Mouse (Mus musculus) intestine, embryonic 16.5 days (tissue): ENCODE results near the gene Fgd6. TPM values are rescaled to one million over a fixed set of nuclear protein-coding genes. Genes with fewer than 3 reads are reported as not detected.

Experiments
- ATAC-seq: fragments of 200-750 bp; cut with Nextera tagmentation; 2 replicates; pipeline ENCODE4 v1.8.0; 2017; ENCODE audit warnings: moderate TSS enrichment, moderate library complexity
- H3K27ac ChIP-seq: fragments of 300-500 bp; sonication (generic); 2 replicates; pipeline ENCODE4 v1.5.1; 2014; ENCODE audit warnings: mild to moderate bottlenecking, low read length
- H3K27me3 ChIP-seq: fragments of 300-500 bp; sonication (generic); replicated peaks from 2 replicates; pipeline ENCODE4 v1.6.1; 2014; ENCODE audit warnings: low read length, control low read depth, mixed read lengths; ENCODE audit not compliant: control insufficient read depth, insufficient read depth
- H3K36me3 ChIP-seq: fragments of 300-500 bp; sonication (generic); 2 replicates; pipeline ENCODE4 v1.6.1; 2014; ENCODE audit warnings: low read length, control low read depth; ENCODE audit not compliant: control insufficient read depth, insufficient read depth
- H3K4me1 ChIP-seq: fragments of 300-500 bp; sonication (generic); 2 replicates; pipeline ENCODE4 v1.6.1; 2014; ENCODE audit warnings: low read length, control low read depth, mixed read lengths; ENCODE audit not compliant: control insufficient read depth, insufficient read depth
- H3K4me2 ChIP-seq: fragments of 300-500 bp; sonication (generic); 2 replicates; pipeline ENCODE4 v1.6.1; 2014; ENCODE audit warnings: low read depth, low read length, control low read depth
- H3K4me3 ChIP-seq: fragments of 300-500 bp; sonication (generic); 2 replicates; pipeline ENCODE4 v1.5.1; 2014; ENCODE audit warnings: mild to moderate bottlenecking, low read length
- H3K9ac ChIP-seq: fragments of 300-500 bp; sonication (generic); 2 replicates; pipeline ENCODE4 v1.6.1; 2014; ENCODE audit warnings: low read depth, low read length
- H3K9me3 ChIP-seq: fragments of 300-500 bp; sonication (generic); 2 replicates; pipeline ENCODE4 v1.6.1; 2016; ENCODE audit warnings: low read length, control low read depth; ENCODE audit not compliant: control insufficient read depth
- WGBS: fragments of 180-500 bp; shearing (Covaris S2); extraction: QIAGEN DNeasy Blood & Tissue Kit; methylation state at CpG from one replicate; pipeline ENCODE4 v1.1.7; 2014; 5-methylcytosine and 5-hydroxymethylcytosine counted together
- polyA plus RNA-seq: library from polyadenylated mRNA; unstranded; fragments of >200 nt; fragmentation: Nextera tagmentation; extraction: Ambion mirVana; gene quantifications from 2 replicates; pipeline ENCODE4 v1.2.1, GENCODE M21; 2015

Gene Fgd6
- polyA plus RNA-seq, 1 experiment from 2014 or later, result 2.7 TPM

DNA sequence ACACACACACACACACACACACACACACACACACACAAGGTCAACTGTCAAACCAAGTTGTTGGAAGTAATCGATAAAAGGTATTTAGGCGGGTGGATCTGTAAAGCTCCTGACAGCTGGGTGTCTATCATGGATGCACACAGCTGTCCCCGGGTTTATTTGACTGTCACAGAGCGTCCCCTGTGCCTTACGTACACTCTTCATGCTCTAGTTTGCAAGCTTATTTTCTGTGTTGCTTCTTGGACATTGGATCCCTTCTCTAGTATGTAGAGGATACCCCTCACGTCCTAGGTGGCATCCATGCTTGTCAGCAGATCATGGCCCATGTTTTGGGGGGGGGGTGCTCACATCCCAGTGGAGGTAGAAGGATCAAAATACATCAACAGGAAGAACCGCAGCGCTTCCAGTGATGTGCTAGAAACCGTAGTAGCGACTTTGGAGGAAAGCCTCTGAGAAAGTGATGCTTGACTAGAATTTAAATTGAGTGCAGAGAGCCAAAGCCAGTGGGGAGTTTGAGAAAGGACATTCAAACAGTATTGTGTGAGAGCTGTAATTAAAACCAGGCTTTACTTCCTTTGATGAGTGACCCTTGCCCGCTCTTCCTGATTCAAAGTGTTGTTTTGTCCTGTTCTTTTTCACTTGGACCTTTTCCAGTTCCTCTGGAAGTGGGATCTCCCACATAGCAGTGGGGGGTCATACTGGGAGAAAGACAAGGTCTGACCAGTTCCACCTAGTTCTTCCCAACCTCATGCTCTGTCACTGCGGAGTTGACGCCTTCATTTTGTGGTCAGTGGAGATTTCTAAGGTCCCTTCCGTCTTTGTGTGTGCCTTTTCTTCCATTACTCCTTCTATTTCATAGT is 41.4 kb downstream of the Fgd6 start:
- Histone ChIP-seq H3K4me2 (no peak overlapping the region), H3K36me3 (no peaks in the 10 kb centered on the region), H3K4me1 (peaks cover 18% of the 10 kb centered on the region), H3K9me3 (no peaks in the 10 kb centered on the region), H3K9ac (no peak overlapping the region), H3K4me3 (no peak overlapping the region), H3K27ac (no peak overlapping the region), H3K27me3 (no peaks in the 10 kb centered on the region)
- ATAC-seq, result no peak
- 89% methylated on average over 14 of the region's 14 CpGs for WGBS

DNA sequence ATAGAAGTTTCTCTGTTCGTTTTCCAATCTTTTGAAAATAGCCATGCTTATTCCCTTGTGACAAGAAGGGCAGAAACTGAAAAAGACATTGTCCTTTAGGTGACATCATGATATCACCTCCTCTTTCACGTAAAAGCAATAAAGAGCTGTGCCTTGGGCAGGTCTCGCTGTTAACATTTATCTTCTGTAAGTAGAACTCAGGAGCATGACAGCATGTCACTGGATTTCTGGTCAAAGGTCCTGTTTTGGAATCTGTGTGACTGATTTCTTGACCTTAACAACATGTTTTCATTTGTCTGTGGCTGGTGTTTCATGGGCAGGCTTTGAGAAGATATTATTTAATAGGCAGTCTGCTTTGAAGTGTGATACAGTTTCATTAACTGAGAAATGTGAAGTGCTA is 44.9 kb downstream of the Fgd6 start:
- no peak overlapping the region for H3K9ac ChIP-seq
- H3K9me3 ChIP-seq, result no peaks in the 10 kb centered on the region
- H3K27me3 ChIP-seq, result no peaks in the 10 kb centered on the region
- ATAC-seq, result peak; percentile 81
- no peaks in the 10 kb centered on the region for H3K36me3 ChIP-seq
- peak overlapping the region; percentile 75 for H3K27ac ChIP-seq
- peaks cover 7% of the 10 kb centered on the region; the same call in 1 of the 2 replicates for H3K4me1 ChIP-seq
- no peak overlapping the region for H3K4me2 ChIP-seq
- no peak overlapping the region for H3K4me3 ChIP-seq
- 50% methylated on average over 3 of the region's 3 CpGs for WGBS

DNA sequence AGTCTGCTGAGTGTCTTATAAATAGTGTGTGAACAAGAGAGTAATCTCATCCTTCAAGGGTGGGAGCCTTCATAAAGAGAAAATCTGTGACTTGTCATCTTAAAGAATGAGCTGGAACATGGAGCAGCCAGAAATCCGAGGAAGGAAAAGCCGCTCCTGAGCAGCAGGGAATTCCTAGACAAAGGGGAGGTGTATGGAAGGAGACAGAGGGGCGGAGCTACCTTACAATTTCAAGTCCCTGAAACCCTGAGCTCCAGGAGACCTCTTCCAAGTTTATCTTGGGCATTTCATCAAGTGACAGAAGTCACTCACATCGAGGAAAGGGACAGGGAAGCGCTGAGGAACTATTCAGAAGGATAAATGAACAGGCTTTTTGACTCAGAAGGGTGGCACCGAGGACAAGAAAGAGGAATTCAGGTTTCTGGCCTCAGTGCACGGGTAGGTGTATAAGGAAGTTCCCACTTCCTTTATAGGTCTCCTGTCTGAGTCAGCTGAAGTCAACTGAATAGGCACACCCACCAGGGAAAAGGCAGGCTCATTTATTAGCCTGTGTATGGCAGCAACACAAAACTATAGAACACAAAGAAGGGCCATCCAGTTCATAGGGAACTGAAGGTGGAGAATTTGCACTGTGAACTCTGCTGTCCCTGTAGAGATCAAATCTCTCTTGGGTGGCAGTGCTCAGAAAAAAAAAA is 46.4 kb downstream of the Fgd6 start:
- no peak overlapping the region for H3K4me2 ChIP-seq
- H3K4me3 ChIP-seq, result no peak overlapping the region
- WGBS, result 37% methylated on average over 7 of the region's 7 CpGs
- no peaks in the 10 kb centered on the region for H3K36me3 ChIP-seq
- ATAC-seq, result peak; percentile 85
- peak overlapping the region; percentile 67 for H3K27ac ChIP-seq
- H3K4me1 ChIP-seq, result peaks cover 12% of the 10 kb centered on the region; the same call in 1 of the 2 replicates
- no peaks in the 10 kb centered on the region for H3K9me3 ChIP-seq
- no peaks in the 10 kb centered on the region for H3K27me3 ChIP-seq
- H3K9ac ChIP-seq, result no peak overlapping the region

DNA sequence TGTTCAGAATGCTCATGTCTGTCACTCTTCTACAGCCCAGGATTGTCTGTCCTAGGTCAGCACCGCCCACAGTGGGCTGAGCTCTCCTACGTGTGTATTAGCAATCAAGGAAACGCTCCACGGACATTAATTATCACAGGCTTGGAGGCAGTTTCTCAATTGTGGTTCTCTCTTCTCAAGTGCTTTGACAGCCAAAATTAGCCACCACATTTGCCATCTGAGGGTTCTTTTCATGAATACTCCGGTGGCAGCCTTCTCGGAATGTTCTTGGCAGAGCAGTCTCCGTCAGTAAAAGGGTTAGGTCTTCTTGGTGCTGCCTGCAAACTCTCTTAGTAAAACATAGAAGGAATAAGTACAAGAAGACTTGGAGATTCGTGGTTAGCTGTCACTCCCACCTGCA is 50.5 kb downstream of the Fgd6 start:
- H3K27me3 ChIP-seq, result no peaks in the 10 kb centered on the region
- no peak overlapping the region for H3K27ac ChIP-seq
- no peak for ATAC-seq
- 0 out of 2 replicates have a peak, but pooled peaks cover 2% of the 10 kb centered on the region for H3K9me3 ChIP-seq
- H3K4me1 ChIP-seq, result peaks cover 13% of the 10 kb centered on the region; the same call in 1 of the 2 replicates
- 75% methylated on average over 8 of the region's 8 CpGs for WGBS
- no peak overlapping the region for H3K4me3 ChIP-seq
- no peaks in the 10 kb centered on the region; the same call in 1 of the 2 replicates for H3K36me3 ChIP-seq
- no peak overlapping the region for H3K4me2 ChIP-seq
- H3K9ac ChIP-seq, result no peak overlapping the region

DNA sequence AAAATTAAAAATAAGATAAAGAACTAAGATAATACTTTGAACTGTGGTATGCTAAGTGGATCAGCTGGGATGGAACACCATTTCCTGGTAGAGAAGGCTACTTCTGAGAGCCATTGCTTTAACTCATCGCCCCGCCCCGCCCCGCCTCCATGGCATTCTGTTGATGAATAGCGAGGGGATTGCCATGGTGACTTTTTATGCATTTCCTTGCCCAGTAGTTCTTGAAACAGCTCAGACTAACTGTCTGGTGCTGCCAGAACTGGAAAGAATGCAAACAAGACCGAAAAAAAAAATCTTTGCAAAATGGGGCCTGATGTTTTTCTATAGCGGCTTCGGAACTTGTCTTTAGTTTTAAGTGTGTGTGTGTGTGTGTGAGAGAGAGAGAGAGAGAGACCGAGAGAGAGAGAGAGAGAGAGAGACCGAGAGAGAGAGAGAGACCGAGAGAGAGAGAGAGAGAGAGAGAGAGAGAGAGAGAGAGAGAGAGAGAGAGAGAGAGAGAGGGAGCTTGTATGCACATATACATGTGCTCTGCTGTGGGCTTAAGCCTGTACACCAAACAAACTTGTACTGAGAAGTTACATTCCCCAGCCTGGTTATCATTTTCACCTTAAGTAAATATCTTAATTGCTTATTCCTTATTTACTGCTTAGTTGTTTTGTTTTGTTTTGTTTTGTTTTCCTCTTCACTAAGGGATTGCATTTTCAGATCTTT is 51.7 kb downstream of the Fgd6 start:
- H3K27me3 ChIP-seq, result no peaks in the 10 kb centered on the region
- peaks cover 2% of the 10 kb centered on the region; the same call in 1 of the 2 replicates for H3K9me3 ChIP-seq
- 58% methylated on average over 8 of the region's 11 CpGs for WGBS
- H3K4me1 ChIP-seq, result peaks cover 10% of the 10 kb centered on the region; the same call in 1 of the 2 replicates
- peak; percentile 71 for ATAC-seq
- no peak overlapping the region for H3K27ac ChIP-seq
- no peak overlapping the region for H3K4me2 ChIP-seq
- no peak overlapping the region for H3K4me3 ChIP-seq
- H3K36me3 ChIP-seq, result peaks cover 3% of the 10 kb centered on the region
- H3K9ac ChIP-seq, result no peak overlapping the region

GRCm38 (mm10) chr10:94090032-94090431 is 54.2 kb downstream of the Fgd6 start:
- no peaks in the 10 kb centered on the region for H3K27me3 ChIP-seq
- ATAC-seq, result no peak
- no peak overlapping the region for H3K27ac ChIP-seq
- no peak overlapping the region for H3K4me3 ChIP-seq
- peaks cover 15% of the 10 kb centered on the region; the same call in 1 of the 2 replicates for H3K4me1 ChIP-seq
- 85% methylated on average over 3 of the region's 3 CpGs for WGBS
- H3K4me2 ChIP-seq, result no peak overlapping the region
- H3K36me3 ChIP-seq, result peaks cover 3% of the 10 kb centered on the region
- H3K9ac ChIP-seq, result no peak overlapping the region
- H3K9me3 ChIP-seq, result peaks cover 2% of the 10 kb centered on the region; the same call in 1 of the 2 replicates

DNA sequence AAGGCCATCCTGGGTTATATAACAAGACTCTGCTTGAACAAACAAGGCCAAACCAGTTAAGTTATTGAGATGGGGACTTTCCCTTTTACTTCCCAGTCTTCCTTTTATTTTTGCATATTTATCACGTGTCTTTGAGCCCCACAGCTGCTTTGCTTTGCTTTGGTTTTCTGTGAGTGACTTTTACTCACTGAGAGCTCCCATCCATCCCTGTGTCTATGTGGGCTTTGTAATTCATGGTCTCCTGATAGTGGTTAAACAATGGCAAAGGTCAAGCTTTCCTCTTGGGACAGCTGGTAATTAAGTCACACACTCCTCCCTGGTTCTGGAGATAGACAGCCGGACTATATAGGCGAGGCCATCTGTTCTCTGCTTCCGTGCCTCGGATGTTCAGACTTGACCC is 57.7 kb downstream of the Fgd6 start:
- Histone ChIP-seq H3K9me3 (peaks cover 2% of the 10 kb centered on the region; the same call in 1 of the 2 replicates), H3K36me3 (peaks cover 3% of the 10 kb centered on the region), H3K27ac (no peak overlapping the region), H3K4me3 (no peak overlapping the region), H3K27me3 (no peaks in the 10 kb centered on the region), H3K9ac (no peak overlapping the region), H3K4me1 (0 out of 2 replicates have a peak, but pooled peaks cover 5% of the 10 kb centered on the region), H3K4me2 (no peak overlapping the region)
- 51% methylated on average over 5 of the region's 5 CpGs for WGBS
- ATAC-seq, result no peak

DNA sequence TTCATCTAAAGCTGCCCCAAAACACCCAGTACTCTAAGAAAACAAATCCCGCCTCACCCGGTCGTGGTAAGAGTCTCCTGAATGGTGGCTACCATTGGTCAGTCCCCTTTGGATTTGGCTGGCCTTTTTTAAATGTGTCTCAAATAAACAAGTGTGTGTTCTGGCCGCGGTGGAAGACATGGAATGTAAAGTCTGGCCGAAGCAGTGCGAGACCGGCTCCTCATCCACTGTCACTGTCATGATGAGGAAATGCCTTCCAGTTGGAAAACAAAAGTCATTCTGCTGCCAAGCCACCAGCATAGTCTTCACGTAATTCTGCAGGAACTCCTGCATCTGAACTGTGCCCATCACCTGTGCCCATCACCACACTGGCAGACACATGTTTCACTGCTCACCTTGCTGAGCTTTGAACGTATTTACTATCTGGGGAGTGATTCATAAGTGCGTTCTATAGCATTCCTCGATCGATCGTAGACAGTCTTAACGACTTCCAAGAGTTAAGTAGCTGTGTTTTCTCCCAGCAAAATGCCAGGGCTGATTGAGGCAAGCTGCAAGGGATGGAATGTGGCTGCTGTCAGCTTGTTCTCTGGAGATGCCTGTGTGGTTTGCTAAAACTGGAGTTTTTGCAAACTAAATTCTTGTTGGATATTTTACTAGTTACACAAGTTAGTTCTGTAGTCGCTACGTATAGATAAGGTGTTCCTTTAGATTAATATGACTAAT is 60.1 kb downstream of the Fgd6 start:
- 0 out of 2 replicates have a peak, but pooled peaks cover 5% of the 10 kb centered on the region for H3K4me1 ChIP-seq
- WGBS, result 58% methylated on average over 17 of the region's 17 CpGs
- 0 out of 2 replicates have a peak overlapping the region, but pooled peaks have one; percentile 1 for H3K27ac ChIP-seq
- no peak for ATAC-seq
- H3K9me3 ChIP-seq, result peaks cover 2% of the 10 kb centered on the region; the same call in 1 of the 2 replicates
- no peak overlapping the region for H3K9ac ChIP-seq
- H3K4me3 ChIP-seq, result no peak overlapping the region
- H3K4me2 ChIP-seq, result no peak overlapping the region
- no peaks in the 10 kb centered on the region for H3K27me3 ChIP-seq
- peaks cover 3% of the 10 kb centered on the region for H3K36me3 ChIP-seq
